Mouse (Mus musculus) cerebellum, postnatal 10 days (tissue): ENCODE measurements around the gene Zcchc10.
A peak's percentile ranks its signal among the peaks of the same experiment; 100 is the strongest.
"Not testable (repeated sequence)": the region's sequence is repeated elsewhere in the genome, so short reads cannot be mapped to it uniquely, and the experiment has no call there.

Experiments
- DNase-seq, 2 experiments: peaks; one replicate each; pipeline ENCODE4 v3.0.0; 2021; ENCODE audit warnings: mixed read lengths in 2 of 2

Zcchc10 gene

GRCm38 (mm10) chr11:53324512-53324968 is at the start of gene Zcchc10:
Gene Zcchc10 (plus strand): TSS chr11:53324679.
- peak; percentile 90 to 93 for DNase-seq

- DNase-seq: no peak
Measured at GRCm38 (mm10) chr11:53275358-53275757, 49.1 kb upstream of the Zcchc10 start.

GRCm38 (mm10) chr11:53278411-53278810 is 46.1 kb upstream of the Zcchc10 start:
- no peak for DNase-seq

GRCm38 (mm10) chr11:53285885-53286284 is 38.6 kb upstream of the Zcchc10 start:
- no peak for DNase-seq

- DNase-seq: not testable (repeated sequence)
Measured at GRCm38 (mm10) chr11:53290187-53290586, 34.3 kb upstream of the Zcchc10 start.

- no peak for DNase-seq
Measured at GRCm38 (mm10) chr11:53290871-53291270, 33.6 kb upstream of the Zcchc10 start.

- DNase-seq: no peak
Measured at GRCm38 (mm10) chr11:53294441-53294840, 30.0 kb upstream of the Zcchc10 start.

GRCm38 (mm10) chr11:53296880-53297279 is 27.6 kb upstream of the Zcchc10 start:
- no peak for DNase-seq

GRCm38 (mm10) chr11:53297947-53298860 is 26.3 kb upstream of the Zcchc10 start:
- no peak for DNase-seq

- peak; percentile 68 to 70 for DNase-seq
Measured at GRCm38 (mm10) chr11:53299551-53300329, 24.7 kb upstream of the Zcchc10 start.

GRCm38 (mm10) chr11:53300330-53301166 is 23.9 kb upstream of the Zcchc10 start, which contains the start of gene Hspa4:
Gene Hspa4 (minus strand): TSS chr11:53300457.
- peak; percentile 100 for DNase-seq

GRCm38 (mm10) chr11:53301167-53301515 is 23.3 kb upstream of the Zcchc10 start:
- DNase-seq: no peak

- DNase-seq: no peak
Measured at GRCm38 (mm10) chr11:53304044-53304840, 20.2 kb upstream of the Zcchc10 start.

- no peak for DNase-seq
Measured at GRCm38 (mm10) chr11:53306965-53307364, 17.5 kb upstream of the Zcchc10 start.

GRCm38 (mm10) chr11:53307558-53308065 is 16.9 kb upstream of the Zcchc10 start:
- peak in 1 of 2 experiments; percentile 9 for DNase-seq

GRCm38 (mm10) chr11:53308251-53308864 is 16.1 kb upstream of the Zcchc10 start:
- no peak for DNase-seq

- no peak for DNase-seq
Measured at GRCm38 (mm10) chr11:53308884-53309310, 15.6 kb upstream of the Zcchc10 start.

GRCm38 (mm10) chr11:53311385-53311784 is 13.1 kb upstream of the Zcchc10 start:
- DNase-seq: no peak

- DNase-seq: not testable (repeated sequence)
Measured at GRCm38 (mm10) chr11:53312823-53313222, 11.7 kb upstream of the Zcchc10 start.

GRCm38 (mm10) chr11:53314770-53315173 is 9.7 kb upstream of the Zcchc10 start:
- no peak for DNase-seq

- no peak for DNase-seq
Measured at GRCm38 (mm10) chr11:53316996-53317395, 7.5 kb upstream of the Zcchc10 start.
